Mouse (Mus musculus) kidney, adult 8-10 months (tissue): Measurements from ENCODE around the gene Cacna1g.

Source experiments
- DNase-seq, 2 experiments: peaks; one replicate each; pipeline ENCODE4 v3.0.0; 2022

Gene Cacna1g

DNA sequence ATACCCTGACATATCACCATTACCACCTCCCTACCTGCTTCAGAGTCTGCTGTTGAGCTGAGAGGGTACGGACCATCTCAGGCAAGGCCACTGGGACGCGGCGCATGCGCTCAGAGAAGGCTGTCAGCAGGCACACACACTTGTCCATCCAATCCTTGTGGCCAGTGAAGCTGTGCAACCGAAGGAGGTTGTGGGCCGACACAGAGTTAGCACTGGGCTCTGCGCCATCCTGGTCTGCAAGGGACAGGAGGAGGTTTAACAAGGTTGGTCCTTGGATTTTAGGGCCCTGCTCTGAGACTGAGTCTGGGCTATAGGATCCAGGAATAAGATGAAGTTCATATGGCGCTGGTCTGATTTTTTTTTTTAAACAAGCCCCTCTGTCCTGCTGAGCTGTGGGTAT is 6.4 kb upstream of the Cacna1g start:
- no peak for DNase-seq

- no peak for DNase-seq
Observed at GRCm38 (mm10) chr11:94477651-94478050, 3.7 kb upstream of the Cacna1g start.

- no peak for DNase-seq
Observed at GRCm38 (mm10) chr11:94475722-94476121, 1.7 kb upstream of the Cacna1g start.

GRCm38 (mm10) chr11:94474544-94474910 is 529 bp upstream of the Cacna1g start:
- no peak for DNase-seq

GRCm38 (mm10) chr11:94472916-94473706 is 887 bp downstream of the Cacna1g start:
- no peak for DNase-seq

DNA sequence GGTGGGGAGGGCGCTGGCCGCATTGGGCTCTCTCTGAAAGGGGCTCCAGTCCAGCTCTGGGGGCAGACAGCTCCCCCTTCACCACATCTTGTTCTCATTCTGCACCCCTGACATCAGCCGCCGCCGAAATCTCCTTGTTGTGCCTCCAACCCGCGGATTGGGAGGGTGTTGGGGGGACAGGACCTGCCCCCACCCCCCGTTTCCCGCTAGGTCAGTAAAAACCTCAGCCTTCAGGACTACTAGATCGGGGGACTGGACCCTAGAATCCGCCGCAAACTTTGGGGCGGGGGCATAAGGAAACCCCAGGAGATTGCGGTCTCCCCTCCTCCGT is 1.4 kb downstream of the Cacna1g start:
- DNase-seq = no peak

- no peak for DNase-seq
Observed at GRCm38 (mm10) chr11:94471740-94472584, 2.0 kb downstream of the Cacna1g start.

- no peak for DNase-seq
Observed at GRCm38 (mm10) chr11:94470391-94470790, 3.6 kb downstream of the Cacna1g start.

- no peak for DNase-seq
Observed at GRCm38 (mm10) chr11:94469136-94470064, 4.6 kb downstream of the Cacna1g start.

DNA sequence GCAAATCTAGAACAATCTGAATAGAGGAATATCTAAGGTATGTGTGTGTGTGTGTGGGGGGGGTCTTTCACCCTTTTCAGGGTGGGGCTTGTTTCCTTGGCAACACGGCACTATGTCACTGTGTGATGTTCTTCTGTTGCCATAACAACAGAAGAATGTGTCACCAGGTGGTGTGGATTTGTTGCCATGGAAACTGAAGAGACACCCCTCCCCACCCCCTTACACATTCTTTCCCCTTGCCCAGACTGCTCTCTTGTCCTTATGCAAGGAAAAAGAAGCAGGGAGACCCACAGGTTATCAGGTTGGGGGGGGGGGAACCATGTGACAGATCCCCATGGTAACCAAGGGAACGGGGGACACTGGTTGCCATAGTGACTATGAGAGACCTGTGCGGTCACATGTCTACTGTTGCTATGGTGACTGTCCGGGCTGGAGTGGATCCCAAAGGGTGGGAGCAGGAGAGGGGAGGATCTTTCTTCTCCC is 5.4 kb downstream of the Cacna1g start:
- no peak for DNase-seq

- no peak for DNase-seq
Observed at GRCm38 (mm10) chr11:94466333-94466855, 7.6 kb downstream of the Cacna1g start.

DNA sequence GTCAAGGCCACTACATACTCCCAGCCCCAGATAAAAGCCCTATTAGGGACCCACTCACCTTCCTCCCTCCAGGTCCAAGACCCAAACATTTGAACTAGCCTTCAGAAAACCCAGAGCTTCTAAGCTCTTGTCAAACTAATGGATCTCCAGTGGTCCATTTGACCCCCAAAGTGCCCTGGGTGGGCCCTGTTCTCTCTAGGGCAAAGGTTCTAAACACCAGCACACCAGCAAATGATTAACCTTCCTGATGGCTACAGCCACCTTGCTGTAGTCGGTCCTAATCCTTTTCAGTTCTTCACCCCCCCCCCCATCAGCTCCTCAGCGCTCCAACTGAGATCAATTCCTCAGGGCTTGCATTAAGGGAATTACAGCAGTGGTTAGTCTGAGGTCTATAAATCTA is 9.8 kb downstream of the Cacna1g start:
- DNase-seq = peak; percentile 44 to 49

- DNase-seq = peak; percentile 66 to 73
Observed at GRCm38 (mm10) chr11:94461856-94462255, 12.1 kb downstream of the Cacna1g start.

GRCm38 (mm10) chr11:94457001-94457400 is 17.0 kb downstream of the Cacna1g start:
- DNase-seq = no peak

GRCm38 (mm10) chr11:94456347-94456746 is 17.7 kb downstream of the Cacna1g start:
- DNase-seq = no peak

DNA sequence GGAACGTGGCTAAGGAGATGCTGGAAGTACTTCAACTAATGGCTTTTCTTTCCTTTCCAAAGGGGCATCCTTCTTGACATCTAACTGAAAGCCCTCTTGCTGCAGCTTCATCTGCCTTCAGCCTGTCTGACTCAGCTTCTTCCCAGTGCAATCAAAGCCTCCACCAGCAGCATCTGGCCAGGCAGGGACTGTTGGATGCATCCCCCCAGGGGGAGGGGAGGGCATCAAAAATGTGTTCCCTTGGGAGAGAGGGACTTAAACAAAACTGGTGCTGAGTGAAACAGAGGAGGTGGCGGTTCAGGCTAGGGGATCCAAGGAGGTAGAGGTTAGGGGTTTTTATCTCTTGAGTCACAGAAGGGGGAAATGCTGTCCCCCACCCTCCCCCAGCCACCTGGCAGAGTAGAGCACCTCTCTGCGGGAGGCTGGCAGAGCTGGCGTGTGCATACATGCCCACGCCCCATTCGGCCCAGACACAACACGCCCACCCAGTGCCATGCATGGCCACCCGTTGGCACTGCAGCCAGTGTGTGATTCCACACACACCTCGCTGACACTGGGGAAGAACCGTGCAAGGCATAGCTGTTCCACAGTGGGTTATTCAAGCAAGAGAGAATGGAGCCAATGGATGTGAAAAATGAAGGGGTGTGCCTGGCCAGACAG is 18.7 kb downstream of the Cacna1g start:
- DNase-seq = no peak

DNA sequence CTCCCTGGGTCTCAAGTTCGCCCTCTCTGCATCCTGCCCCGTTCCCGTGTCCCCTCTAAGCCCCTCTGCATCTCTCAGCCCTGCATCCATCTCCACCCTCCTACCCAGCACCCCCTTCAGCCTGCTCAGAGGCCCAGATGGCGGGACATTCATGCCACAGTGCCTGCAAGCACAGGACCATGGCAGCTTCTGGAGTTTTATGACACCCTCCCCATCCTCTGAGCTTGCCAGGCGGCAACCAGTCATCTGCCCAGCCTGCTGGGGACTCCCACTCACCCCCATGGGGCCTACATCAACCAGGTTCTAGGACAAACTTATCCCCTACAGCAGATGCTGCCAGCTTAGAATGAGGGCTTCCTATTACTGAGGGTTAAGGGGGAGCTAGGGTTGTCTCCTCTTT is 19.2 kb downstream of the Cacna1g start:
- DNase-seq = no peak

DNA sequence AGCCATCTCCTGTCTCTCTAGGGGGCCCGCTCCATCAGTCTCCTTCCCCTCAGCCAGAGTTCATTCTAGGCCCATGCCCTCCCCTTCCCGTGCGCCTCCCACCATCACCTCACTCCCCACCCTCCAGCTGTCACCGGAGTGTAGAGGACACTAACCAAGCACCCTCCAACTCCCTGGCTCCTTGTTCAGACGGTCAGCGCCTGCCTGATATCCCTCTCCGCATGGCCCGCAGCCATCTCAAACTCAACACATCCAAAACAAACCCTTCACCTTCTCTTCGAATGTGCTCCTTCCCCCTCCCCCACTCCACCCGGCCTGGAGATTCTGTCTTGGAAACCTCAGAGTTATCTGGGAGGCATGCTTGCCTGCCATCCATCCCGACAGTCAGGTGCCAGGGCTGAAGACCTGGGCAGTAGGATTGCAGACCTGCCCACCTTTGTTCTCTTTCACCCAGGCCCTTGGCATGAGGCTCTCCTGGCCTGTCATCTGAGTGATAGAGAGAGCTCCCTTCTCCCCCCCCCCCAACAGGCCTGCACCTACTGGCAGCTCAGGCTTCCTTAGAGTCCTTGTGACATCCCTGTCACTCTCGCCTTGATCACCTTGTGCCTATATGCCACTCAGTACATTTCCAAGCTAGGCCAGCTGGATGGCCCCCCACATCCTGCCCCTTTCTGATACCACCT is 22.8 kb downstream of the Cacna1g start:
- no peak for DNase-seq

DNA sequence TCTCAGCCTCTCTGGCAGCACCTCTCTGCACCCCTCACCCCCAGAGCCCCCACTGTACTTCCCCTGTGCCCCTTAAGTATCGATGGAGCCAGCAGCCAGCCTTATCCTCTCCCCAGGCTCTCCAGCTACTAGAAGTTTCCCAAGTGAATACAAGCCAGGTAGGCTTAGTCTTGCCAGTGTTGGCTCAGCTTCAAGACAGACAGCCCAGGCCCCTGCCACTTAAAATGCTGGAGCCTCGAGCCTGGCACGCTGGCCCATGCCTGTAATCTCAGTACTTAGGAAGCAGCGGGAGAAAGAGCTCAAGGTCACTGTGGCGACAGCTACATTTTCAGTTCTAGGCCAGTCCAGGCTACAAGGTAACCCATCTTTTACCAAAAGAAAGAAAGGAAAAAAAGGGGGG is 24.1 kb downstream of the Cacna1g start:
- no peak for DNase-seq

- DNase-seq = no peak
Observed at GRCm38 (mm10) chr11:94449239-94449638, 24.8 kb downstream of the Cacna1g start.

- no peak for DNase-seq
Observed at GRCm38 (mm10) chr11:94447017-94447416, 27.0 kb downstream of the Cacna1g start.

DNA sequence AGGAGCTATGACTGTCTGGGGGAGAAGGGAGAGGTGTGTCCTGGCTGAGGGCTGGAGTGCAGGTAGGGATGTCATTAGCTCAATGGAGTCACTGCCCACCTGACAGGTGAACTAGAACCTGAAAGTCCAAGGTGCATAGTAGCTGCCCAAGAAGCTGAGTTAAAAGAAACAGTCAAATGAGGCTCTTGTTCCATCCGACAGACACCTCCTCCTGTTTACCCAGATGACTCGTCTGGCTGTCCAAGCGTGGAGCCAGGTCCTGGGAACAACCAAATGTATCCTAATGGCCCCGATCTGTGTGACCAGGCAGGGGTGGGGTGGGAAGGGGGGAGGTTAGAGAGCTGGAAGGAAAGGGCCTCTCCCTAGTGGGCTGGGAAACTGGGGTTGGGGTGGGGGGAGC is 28.7 kb downstream of the Cacna1g start:
- peak; percentile 47 to 69 for DNase-seq
